Mouse (Mus musculus): ENCODE data around the gene Chst11. TPM values are rescaled to one million over a fixed set of nuclear protein-coding genes. Genes with fewer than 3 reads are reported as not detected.
A peak's percentile ranks its signal among the peaks of the same experiment; 100 is the strongest.

Gene Chst11
- polyA plus RNA-seq, 1 experiment from 2014 or later: 0.99 TPM

DNA sequence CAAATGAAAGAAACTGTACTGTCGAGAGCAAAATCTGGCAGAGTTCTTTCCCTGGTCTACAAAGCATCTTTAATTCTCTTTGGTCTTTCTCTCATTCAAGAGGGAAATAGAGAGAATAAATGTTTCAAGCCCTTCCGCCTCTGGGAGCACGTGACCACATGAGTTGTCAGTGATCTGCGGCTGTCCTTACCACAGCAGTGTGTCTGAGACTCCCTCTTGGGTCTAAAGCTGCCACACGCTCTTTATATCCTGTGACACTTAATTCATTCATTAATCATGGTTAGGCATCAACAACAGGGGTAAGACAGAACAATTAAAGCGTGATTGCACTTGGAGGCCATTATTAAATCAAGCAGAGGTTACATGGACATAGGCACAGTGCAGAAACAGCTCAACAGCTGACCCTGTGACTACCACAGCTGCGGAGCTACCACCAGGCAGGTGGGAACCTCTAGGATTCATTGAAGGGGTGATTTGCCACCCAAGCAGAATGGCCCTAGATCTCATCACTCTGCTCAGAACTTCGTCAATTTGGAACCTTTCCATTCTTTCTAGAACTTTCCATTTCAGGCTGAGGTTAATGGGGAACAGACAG is 144.4 kb downstream of the Chst11 start:
- Histone ChIP-seq H3K4me1 (peaks cover 63% of the 10 kb centered on the region), H3K27me3 (ENCODE audit: poor library complexity, severe bottlenecking) (peaks cover 33% of the 10 kb centered on the region), H3K27ac (peak overlapping the region; percentile 30; the same call in 1 of the 2 replicates), H3K9me3 (no peaks in the 10 kb centered on the region), H3K36me3 (replicated peaks) (no peaks in the 10 kb centered on the region), H3K4me3 (no peak overlapping the region)
- 86% methylated on average over 8 of the region's 8 CpGs for WGBS
- DNase-seq (ENCODE audit: extremely low spot score, low spot score): no peak

DNA sequence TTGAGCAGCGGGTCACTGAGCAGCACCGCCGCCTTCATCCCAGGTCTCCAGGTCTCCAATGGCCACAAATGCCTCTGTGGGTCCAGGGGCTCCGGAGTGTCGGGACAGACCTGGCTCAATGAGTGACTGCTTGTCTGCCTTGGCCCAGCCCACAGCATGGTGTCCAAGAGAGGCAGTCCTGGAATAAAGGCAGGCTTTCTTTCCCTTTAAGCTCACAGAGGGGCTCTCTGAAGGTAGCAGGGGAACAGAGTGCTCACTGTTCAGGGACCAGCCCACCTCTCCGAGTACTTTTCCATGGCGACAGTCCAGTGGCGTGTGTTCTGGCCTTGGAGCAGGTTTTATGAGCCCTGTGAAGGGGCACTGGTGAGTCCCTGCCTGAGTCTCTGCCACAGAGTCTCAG is 145.3 kb downstream of the Chst11 start:
- Histone ChIP-seq H3K36me3 (replicated peaks) (no peaks in the 10 kb centered on the region), H3K27ac (peak overlapping the region; percentile 76), H3K4me1 (peaks cover 72% of the 10 kb centered on the region), H3K4me3 (no peak overlapping the region), H3K27me3 (ENCODE audit: poor library complexity, severe bottlenecking) (peaks cover 33% of the 10 kb centered on the region), H3K9me3 (no peaks in the 10 kb centered on the region)
- DNase-seq (ENCODE audit: extremely low spot score, low spot score): no peak
- 33% methylated on average over 8 of the region's 8 CpGs for WGBS

DNA sequence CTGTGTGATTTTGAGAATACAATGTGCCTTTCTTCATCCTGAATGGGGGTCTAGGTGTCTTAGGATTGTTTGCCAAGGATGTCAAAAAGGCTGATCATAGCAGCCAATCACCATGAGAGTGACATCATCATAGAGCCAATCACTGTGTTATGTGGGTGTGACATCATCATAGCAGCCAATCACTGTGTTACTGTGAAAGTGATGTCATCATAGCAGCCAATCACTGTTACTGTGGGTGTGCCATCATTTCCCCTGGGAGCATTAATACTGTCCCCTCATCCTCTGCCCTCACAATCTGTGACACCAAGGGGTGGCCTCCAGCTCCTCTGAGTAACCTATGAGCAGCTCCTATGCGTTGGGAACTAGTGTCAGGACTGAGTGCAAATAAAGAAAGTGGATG is 146.6 kb downstream of the Chst11 start:
- Histone ChIP-seq H3K4me3 (no peak overlapping the region), H3K36me3 (replicated peaks) (no peaks in the 10 kb centered on the region), H3K4me1 (peaks cover 72% of the 10 kb centered on the region), H3K27me3 (ENCODE audit: poor library complexity, severe bottlenecking) (peaks cover 33% of the 10 kb centered on the region), H3K27ac (no peak overlapping the region), H3K9me3 (no peaks in the 10 kb centered on the region)
- DNase-seq (ENCODE audit: extremely low spot score, low spot score): no peak
- 89% methylated on average over 1 of the region's 1 CpGs for WGBS

DNA sequence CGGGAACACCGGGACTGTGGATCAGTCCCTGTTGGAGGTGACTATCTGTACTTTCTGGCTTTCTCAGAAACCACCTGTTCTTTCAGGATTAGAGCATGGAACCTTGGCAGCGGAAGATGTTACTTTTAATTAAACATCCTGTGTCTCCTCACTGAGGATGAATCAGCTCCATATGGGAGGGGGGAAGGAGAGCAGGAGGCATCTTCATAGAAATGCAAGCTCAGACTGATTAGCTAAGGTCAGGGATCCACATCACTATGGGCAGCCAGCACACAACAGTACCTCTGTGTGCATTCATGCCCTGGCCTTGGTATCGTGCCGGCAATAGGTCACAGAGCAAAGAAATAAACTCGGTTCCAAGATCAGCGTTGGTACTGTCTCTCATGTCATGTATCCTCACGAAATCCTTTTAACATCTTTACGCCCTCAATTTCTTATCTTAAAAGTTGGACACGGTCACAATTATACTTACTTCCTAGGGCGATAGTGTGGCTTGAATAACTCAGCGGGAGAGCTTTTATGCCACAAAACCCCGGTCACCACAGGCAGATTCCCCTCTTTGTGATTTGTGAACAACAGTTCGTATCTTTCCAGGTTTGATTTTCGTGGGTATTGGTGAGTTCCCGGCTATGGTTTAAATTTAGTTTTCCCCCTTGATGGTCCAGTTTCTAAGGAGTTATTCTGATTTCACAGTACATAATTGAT is 148.7 kb downstream of the Chst11 start:
- H3K27me3 ChIP-seq (ENCODE audit: poor library complexity, severe bottlenecking): peaks cover 33% of the 10 kb centered on the region
- no peaks in the 10 kb centered on the region for H3K9me3 ChIP-seq
- no peaks in the 10 kb centered on the region for H3K36me3 ChIP-seq (replicated peaks)
- WGBS: 17% methylated on average over 16 of the region's 16 CpGs
- no peak for DNase-seq (ENCODE audit: extremely low spot score, low spot score)
- peaks cover 75% of the 10 kb centered on the region for H3K4me1 ChIP-seq
- H3K27ac ChIP-seq: peak overlapping the region; percentile 22; the same call in 1 of the 2 replicates
- peak overlapping the region; percentile 2; the same call in 1 of the 2 replicates for H3K4me3 ChIP-seq

DNA sequence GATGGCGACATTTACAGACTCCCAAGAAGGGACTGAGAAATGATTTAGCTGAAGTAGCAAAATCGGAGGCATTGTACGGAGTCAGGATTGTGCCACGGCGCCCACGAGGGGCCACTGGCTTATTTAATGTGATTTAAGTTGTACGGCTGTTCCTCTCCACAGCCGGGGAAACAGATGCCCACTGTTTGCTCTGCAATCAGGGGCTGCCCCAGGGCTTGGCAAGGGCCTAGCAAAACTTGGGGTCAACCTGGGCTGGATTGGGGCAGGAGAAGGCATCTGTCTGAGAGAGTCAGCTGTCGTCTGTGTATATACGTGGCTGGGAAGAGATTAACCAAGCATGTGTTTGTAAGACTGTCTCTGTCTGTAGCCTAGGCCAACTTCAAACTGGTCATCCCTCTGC is 149.6 kb downstream of the Chst11 start:
- 38% methylated on average over 10 of the region's 10 CpGs for WGBS
- H3K4me3 ChIP-seq: no peak overlapping the region
- H3K4me1 ChIP-seq: peaks cover 76% of the 10 kb centered on the region
- no peaks in the 10 kb centered on the region for H3K36me3 ChIP-seq (replicated peaks)
- no peak for DNase-seq (ENCODE audit: extremely low spot score, low spot score)
- H3K27me3 ChIP-seq (ENCODE audit: poor library complexity, severe bottlenecking): peaks cover 33% of the 10 kb centered on the region
- H3K27ac ChIP-seq: peak overlapping the region; percentile 22; the same call in 1 of the 2 replicates
- no peaks in the 10 kb centered on the region for H3K9me3 ChIP-seq

DNA sequence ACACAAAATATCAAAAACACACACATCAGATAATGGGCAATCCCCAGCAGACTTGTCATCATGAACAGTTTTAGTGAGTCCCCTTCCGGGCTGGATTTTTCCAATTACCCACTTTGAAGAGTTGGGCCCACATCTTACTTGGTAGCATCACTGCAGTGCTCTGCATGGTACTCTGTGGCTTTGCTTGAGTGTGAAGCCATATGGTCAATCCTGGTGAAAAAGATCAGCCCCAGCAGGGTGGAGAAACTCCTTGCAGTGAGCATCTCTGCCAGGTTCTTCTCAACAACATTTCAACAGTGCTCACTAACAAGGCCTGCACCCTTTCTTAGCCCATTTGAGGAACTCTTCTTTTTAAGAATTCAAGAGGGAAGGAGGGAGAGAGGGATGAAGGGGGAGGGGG is 150.7 kb downstream of the Chst11 start:
- H3K36me3 ChIP-seq (replicated peaks): no peaks in the 10 kb centered on the region
- H3K27me3 ChIP-seq (ENCODE audit: poor library complexity, severe bottlenecking): peaks cover 26% of the 10 kb centered on the region
- peaks cover 76% of the 10 kb centered on the region for H3K4me1 ChIP-seq

DNA sequence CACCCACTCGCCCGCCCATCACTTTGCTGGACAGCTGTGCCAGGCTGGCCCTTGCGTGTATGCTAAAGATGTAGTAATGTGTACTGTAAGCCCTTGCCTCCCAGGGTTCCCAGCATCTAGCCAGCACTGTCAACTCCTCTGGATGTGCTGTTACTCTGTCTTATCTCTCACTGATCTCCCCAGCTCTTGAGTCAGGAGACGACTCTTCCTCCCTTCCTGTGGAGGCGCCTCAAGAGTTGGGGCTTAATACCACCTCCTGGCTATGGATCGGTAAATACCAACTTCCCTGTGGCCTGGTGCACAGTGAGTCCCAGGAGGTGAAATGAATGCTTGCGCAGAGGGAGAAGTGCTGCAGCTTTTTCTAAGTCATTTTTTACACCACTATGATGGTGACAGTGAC is 151.8 kb downstream of the Chst11 start:
- peaks cover 17% of the 10 kb centered on the region for H3K27me3 ChIP-seq (ENCODE audit: poor library complexity, severe bottlenecking)
- no peaks in the 10 kb centered on the region for H3K9me3 ChIP-seq
- no peaks in the 10 kb centered on the region for H3K36me3 ChIP-seq (replicated peaks)
- H3K4me1 ChIP-seq: peaks cover 70% of the 10 kb centered on the region
- no peak overlapping the region for H3K4me3 ChIP-seq
- DNase-seq (ENCODE audit: extremely low spot score, low spot score): no peak
- WGBS: 85% methylated on average over 7 of the region's 7 CpGs
- no peak overlapping the region for H3K27ac ChIP-seq

More for the DNA sequence above, 150.7 kb downstream of the Chst11 start:
- Histone ChIP-seq H3K4me3 (no peak overlapping the region), H3K9me3 (no peaks in the 10 kb centered on the region), H3K27ac (no peak overlapping the region)
- no peak for DNase-seq (ENCODE audit: extremely low spot score, low spot score)
- 97% methylated on average over 1 of the region's 1 CpGs for whole genome bisulfite sequencing

DNA sequence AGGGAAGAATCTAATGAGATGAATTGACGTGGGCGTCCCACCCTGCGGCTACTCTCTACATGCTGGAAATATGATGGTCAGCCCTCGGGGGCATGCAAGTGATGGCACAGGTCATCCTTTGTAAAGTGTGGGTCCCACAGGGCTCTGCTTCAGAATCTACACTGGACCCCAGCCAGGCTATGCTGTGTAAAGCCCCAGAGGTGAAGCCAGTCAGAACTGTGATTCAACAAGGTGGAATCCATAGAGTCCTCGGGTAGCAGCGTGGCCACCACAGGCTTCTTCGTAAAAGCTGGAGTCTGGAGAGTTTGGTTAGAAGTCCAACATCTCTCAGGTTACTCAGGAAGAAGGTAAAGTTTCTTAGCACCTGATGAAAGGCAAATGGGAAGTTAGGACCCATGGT is 154.0 kb downstream of the Chst11 start:
- no peak for DNase-seq (ENCODE audit: extremely low spot score, low spot score)
- Histone ChIP-seq H3K36me3 (replicated peaks) (no peaks in the 10 kb centered on the region), H3K9me3 (no peaks in the 10 kb centered on the region), H3K4me3 (no peak overlapping the region), H3K27ac (no peak overlapping the region), H3K27me3 (ENCODE audit: poor library complexity, severe bottlenecking) (no peaks in the 10 kb centered on the region), H3K4me1 (peaks cover 58% of the 10 kb centered on the region)
- WGBS: 94% methylated on average over 7 of the region's 7 CpGs

DNA sequence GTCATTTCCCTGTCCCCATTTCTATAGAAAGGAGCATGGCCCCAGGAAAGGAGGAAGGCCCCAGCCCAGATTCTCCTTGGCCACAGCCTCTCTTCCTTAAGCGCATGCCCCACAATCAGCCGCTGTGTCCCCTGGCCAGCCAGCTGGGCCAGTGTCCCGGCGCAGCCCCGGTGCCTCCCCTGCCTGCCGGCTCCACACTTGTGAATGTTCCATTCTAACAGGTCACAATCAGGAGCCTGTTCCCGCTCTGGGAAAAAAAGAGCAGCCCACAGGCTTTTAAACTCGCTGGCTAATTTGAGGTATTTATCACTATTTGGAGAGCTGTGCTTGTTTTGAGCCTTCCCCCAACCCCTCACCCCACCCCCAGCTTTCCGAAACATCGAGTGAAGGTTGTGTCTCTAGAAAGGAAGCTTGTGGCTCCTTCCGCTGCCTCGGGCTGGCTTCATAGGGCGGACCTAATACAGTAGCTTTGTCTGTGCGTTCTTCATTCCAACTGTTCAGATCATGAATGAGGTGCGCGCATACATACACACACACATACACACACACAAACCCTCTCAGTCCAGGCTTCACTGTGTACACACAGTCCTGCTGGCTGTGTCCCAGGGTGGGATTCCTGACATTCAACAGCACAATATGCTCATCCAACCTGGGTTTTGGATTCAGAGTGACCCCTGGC is 155.1 kb downstream of the Chst11 start:
- peaks cover 49% of the 10 kb centered on the region for H3K4me1 ChIP-seq
- H3K27me3 ChIP-seq (ENCODE audit: poor library complexity, severe bottlenecking): no peaks in the 10 kb centered on the region
- 0 out of 2 replicates have a peak overlapping the region, but pooled peaks have one; percentile 51 for H3K27ac ChIP-seq
- no peaks in the 10 kb centered on the region for H3K9me3 ChIP-seq
- H3K4me3 ChIP-seq: no peak overlapping the region
- 66% methylated on average over 16 of the region's 16 CpGs for WGBS
- DNase-seq (ENCODE audit: extremely low spot score, low spot score): peak; percentile 18
- H3K36me3 ChIP-seq (replicated peaks): no peaks in the 10 kb centered on the region

DNA sequence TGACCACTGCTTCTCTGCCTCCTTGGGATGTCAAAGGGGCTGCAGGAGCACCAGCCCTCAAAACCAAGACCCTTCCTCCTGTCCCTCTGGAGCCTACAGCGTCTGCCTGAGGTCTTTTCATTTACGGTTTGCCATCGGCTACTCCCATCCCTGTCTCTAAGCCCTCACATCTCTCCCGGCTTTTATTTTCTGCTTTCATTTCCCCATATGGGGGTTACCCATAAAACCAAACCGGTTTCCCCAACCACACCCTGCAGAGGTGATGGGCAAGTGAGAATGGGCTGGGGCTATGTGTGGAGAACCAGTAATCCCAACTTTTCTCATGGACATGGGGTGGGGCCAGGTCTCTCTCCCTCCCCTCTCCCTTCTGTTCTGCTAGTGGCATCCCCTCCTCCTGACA is 156.1 kb downstream of the Chst11 start:
- Histone ChIP-seq H3K27me3 (ENCODE audit: poor library complexity, severe bottlenecking) (no peaks in the 10 kb centered on the region), H3K9me3 (no peaks in the 10 kb centered on the region), H3K4me3 (no peak overlapping the region), H3K36me3 (replicated peaks) (no peaks in the 10 kb centered on the region), H3K27ac (0 out of 2 replicates have a peak overlapping the region, but pooled peaks have one; percentile 22), H3K4me1 (peaks cover 51% of the 10 kb centered on the region)
- DNase-seq (ENCODE audit: extremely low spot score, low spot score): no peak
- 91% methylated on average over 5 of the region's 5 CpGs for WGBS

DNA sequence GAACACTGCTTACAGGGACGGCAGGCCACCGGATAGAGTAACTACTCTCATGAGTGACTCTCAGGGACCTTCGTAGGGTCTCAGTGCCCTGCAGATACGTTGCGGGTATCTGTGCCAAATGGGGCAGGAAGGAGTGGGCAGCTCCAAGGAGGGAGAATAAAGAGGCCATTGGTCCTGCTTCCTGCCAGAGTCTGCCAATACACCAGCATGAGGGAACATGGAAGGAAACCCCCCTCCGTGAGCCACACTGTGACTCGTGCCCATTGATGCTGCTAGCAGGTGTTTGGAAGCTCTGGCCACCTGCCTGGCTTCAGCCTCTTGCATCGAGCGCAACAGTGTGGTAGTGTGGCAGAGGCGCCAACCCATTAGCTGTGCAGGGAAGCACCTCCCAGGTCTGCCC is 157.8 kb downstream of the Chst11 start:
- DNase-seq (ENCODE audit: extremely low spot score, low spot score): no peak
- H3K4me1 ChIP-seq: peaks cover 43% of the 10 kb centered on the region
- 90% methylated on average over 10 of the region's 10 CpGs for WGBS
- H3K27ac ChIP-seq: 0 out of 2 replicates have a peak overlapping the region, but pooled peaks have one; percentile 21
- no peaks in the 10 kb centered on the region for H3K36me3 ChIP-seq (replicated peaks)
- H3K9me3 ChIP-seq: no peaks in the 10 kb centered on the region
- H3K4me3 ChIP-seq: no peak overlapping the region
- no peaks in the 10 kb centered on the region for H3K27me3 ChIP-seq (ENCODE audit: poor library complexity, severe bottlenecking)

DNA sequence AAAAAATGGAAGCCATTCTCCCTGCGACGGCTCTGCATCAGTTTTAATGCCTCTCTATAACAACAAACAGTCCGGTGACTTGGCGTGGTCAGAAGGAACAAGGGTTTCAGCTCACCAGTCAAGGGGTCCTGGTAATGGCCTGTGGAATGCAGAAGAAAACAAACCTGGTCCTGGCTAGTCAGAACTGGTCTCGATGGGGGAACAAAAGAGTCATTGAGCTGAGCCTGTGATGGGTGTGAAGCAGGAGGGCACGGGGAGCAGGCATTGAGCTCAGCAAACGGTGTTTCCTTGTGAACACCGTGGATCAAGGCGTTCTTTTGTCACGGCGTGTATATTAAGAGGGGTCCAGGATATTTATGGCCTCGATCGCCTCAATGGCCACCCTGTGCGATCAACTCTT is 160.5 kb downstream of the Chst11 start:
- peaks cover 32% of the 10 kb centered on the region for H3K4me1 ChIP-seq
- H3K27me3 ChIP-seq (ENCODE audit: poor library complexity, severe bottlenecking): no peaks in the 10 kb centered on the region
- DNase-seq (ENCODE audit: extremely low spot score, low spot score): peak; percentile 38
- H3K36me3 ChIP-seq (replicated peaks): no peaks in the 10 kb centered on the region
- H3K4me3 ChIP-seq: no peak overlapping the region
- H3K9me3 ChIP-seq: no peaks in the 10 kb centered on the region
- WGBS: 38% methylated on average over 14 of the region's 14 CpGs
- H3K27ac ChIP-seq: peak overlapping the region; percentile 77
